Mouse (Mus musculus) heart, adult 2 months (tissue): Measurements from ENCODE around the gene Btbd2.

Experiments used
- CTCF ChIP-seq: fragments of 200-600 bp; IDR thresholded peaks from 2 replicates; pipeline ENCODE4 v1.8.1; 2022; ENCODE audit warnings: antibody characterized with exemption, mild to moderate bottlenecking, moderate library complexity
- EP300 ChIP-seq: fragments of 200-500 bp; IDR thresholded peaks from 2 replicates; pipeline ENCODE4 v1.6.1; 2011; ENCODE audit warnings: low read depth, low read length, control low read depth; ENCODE audit not compliant: insufficient read depth
- POLR2A ChIP-seq: fragments of 200-500 bp; IDR thresholded peaks from 2 replicates; pipeline ENCODE4 v1.6.1; 2011; ENCODE audit warnings: mild to moderate bottlenecking, low read depth, low read length, control low read depth; ENCODE audit not compliant: insufficient read depth

- no peak for TF ChIP-seq CTCF
- TF ChIP-seq POLR2A = peak; percentile 62
- TF ChIP-seq EP300 = peak; percentile 49; the same call in 1 of the 2 replicates
Measured at GRCm38 (mm10) chr10:80664197-80665015, 7.5 kb upstream of the Btbd2 start.
